Mouse (Mus musculus) megakaryocyte, adult 5-6 weeks (primary cell): Measurements from ENCODE around the gene Klre1. TPM values are rescaled to one million over a fixed set of nuclear protein-coding genes. Genes with fewer than 3 reads are reported as not detected.
A peak's percentile ranks its signal among the peaks of the same experiment; 100 is the strongest.

ENCODE experiments used
- ATAC-seq: 2 replicates; pipeline ENCODE4 v1.8.0; 2016; ENCODE audit warnings: mild to moderate bottlenecking, inconsistent platforms; ENCODE audit not compliant: poor library complexity, severe bottlenecking
- total RNA-seq, 2 experiments: library from RNA; stranded (forward) in 1 of 2; stranded (reverse) in 1 of 2; fragments of 153-499, 151-499 nt in 1 of 2; fragments of 221-1000, 200-1000 nt in 1 of 2; gene quantifications; 2 replicates each; pipeline versions ENCODE4 v1.2.3 to v1.2.4; 2015 to 2017

Klre1 gene
- total RNA-seq, 2 experiments from 2014 or later, result 3.9 to 4.1 TPM

- no peak for ATAC-seq
Observed at GRCm38 (mm10) chr6:129581896-129582295, 4.2 kb downstream of the Klre1 start.

- peak; percentile 69 for ATAC-seq
Observed at GRCm38 (mm10) chr6:129583014-129583413, 5.3 kb downstream of the Klre1 start.

GRCm38 (mm10) chr6:129591508-129591907 lies 13.8 kb downstream of the Klre1 start, which contains the start of gene Klrd1:
Gene Klrd1, plus strand, starts transcription at chr6:129591782.
- peak; percentile 94 for ATAC-seq

- ATAC-seq, result peak; percentile 72
Observed at GRCm38 (mm10) chr6:129608372-129608771, 30.7 kb downstream of the Klre1 start.

- ATAC-seq, result peak; percentile 86
Observed at GRCm38 (mm10) chr6:129623735-129624134, 46.0 kb downstream of the Klre1 start, which contains the start of gene Klrk1. Gene Klrk1, minus strand, starts transcription at chr6:129623864.

- ATAC-seq, result peak; percentile 70
Observed at GRCm38 (mm10) chr6:129631046-129631445, 53.3 kb downstream of the Klre1 start.

Other genes with a start within 250 kb of the Klre1 start
- 0.54 TPM in 1 of 2 replicates, not detected in the other for gene 4922502D21Rik, start 246.1 kb upstream of the Klre1 start, total RNA-seq (2015)
- 0.44 TPM in 1 of 2 replicates, not detected in the other for gene 4922502D21Rik, start 246.1 kb upstream of the Klre1 start, total RNA-seq (2017)
- 449 and 472 TPM in 2 replicates for gene Clec12a, start 235.2 kb upstream of the Klre1 start, total RNA-seq (2015)
- 389 and 405 TPM in 2 replicates for gene Clec12a, start 235.2 kb upstream of the Klre1 start, total RNA-seq (2017)
- not detected in 2 replicates for gene Clec12b, start 192.0 kb upstream of the Klre1 start, total RNA-seq (2015)
- not detected in 2 replicates for gene Clec12b, start 192.0 kb upstream of the Klre1 start, total RNA-seq (2017)
- gene Clec1b, start 180.6 kb upstream of the Klre1 start, total RNA-seq (2015), result 3.6 and 5.5 TPM in 2 replicates
- 3.8 and 4.5 TPM in 2 replicates for gene Clec1b, start 180.6 kb upstream of the Klre1 start, total RNA-seq (2017)
- 27.6 and 31.4 TPM in 2 replicates for gene Clec9a, start 169.0 kb upstream of the Klre1 start, total RNA-seq (2015)
- gene Clec9a, start 169.0 kb upstream of the Klre1 start, total RNA-seq (2017), result 13.4 and 14.3 TPM in 2 replicates
- gene Clec1a, start 125.9 kb upstream of the Klre1 start, total RNA-seq (2015), result 0.07 TPM in 1 of 2 replicates, not detected in the other
- 0.15 TPM in 1 of 2 replicates, not detected in the other for gene Clec1a, start 125.9 kb upstream of the Klre1 start, total RNA-seq (2017)
- 10.0 and 12.9 TPM in 2 replicates for gene Olr1, start 70.7 kb upstream of the Klre1 start, total RNA-seq (2015)
- gene Olr1, start 70.7 kb upstream of the Klre1 start, total RNA-seq (2017), result 9.6 and 13.9 TPM in 2 replicates
- not detected in 2 replicates for gene Tmem52b, start 65.3 kb upstream of the Klre1 start, total RNA-seq (2015)
- gene Tmem52b, start 65.3 kb upstream of the Klre1 start, total RNA-seq (2017), result not detected in 2 replicates
- 5.6 and 7.4 TPM in 2 replicates for gene Gabarapl1, start 44.7 kb upstream of the Klre1 start, total RNA-seq (2015)
- gene Gabarapl1, start 44.7 kb upstream of the Klre1 start, total RNA-seq (2017), result 17.6 and 20.7 TPM in 2 replicates
- gene Klrd1, start 13.9 kb downstream of the Klre1 start, total RNA-seq (2015), result 20.4 and 41.6 TPM in 2 replicates
- 14.1 and 18.1 TPM in 2 replicates for gene Klrd1, start 13.9 kb downstream of the Klre1 start, total RNA-seq (2017)
- gene Klrk1, start 46.0 kb downstream of the Klre1 start, total RNA-seq (2015), result 22.0 and 28.7 TPM in 2 replicates
- gene Klrk1, start 46.0 kb downstream of the Klre1 start, total RNA-seq (2017), result 19.9 and 34.0 TPM in 2 replicates
- gene Klrc3, start 65.4 kb downstream of the Klre1 start, total RNA-seq (2015), result 0.29 and 1.4 TPM in 2 replicates
- not detected in 2 replicates for gene Klrc3, start 65.4 kb downstream of the Klre1 start, total RNA-seq (2017)
- 2.4 and 4.2 TPM in 2 replicates for gene Klrc2, start 82.8 kb downstream of the Klre1 start, total RNA-seq (2015)
- 2.7 and 5.2 TPM in 2 replicates for gene Klrc2, start 82.8 kb downstream of the Klre1 start, total RNA-seq (2017)
- 4.3 and 7.1 TPM in 2 replicates for gene Klrc1, start 101.1 kb downstream of the Klre1 start, total RNA-seq (2015)
- 6.6 and 17.9 TPM in 2 replicates for gene Klrc1, start 101.1 kb downstream of the Klre1 start, total RNA-seq (2017)
- gene Klri1, start 139.2 kb downstream of the Klre1 start, total RNA-seq (2015), result 0.33 TPM in 1 of 2 replicates, not detected in the other
- not detected in 2 replicates for gene Klri1, start 139.2 kb downstream of the Klre1 start, total RNA-seq (2017)
- gene Klri2, start 162.6 kb downstream of the Klre1 start, total RNA-seq (2015), result 1.7 and 4.2 TPM in 2 replicates
- gene Klri2, start 162.6 kb downstream of the Klre1 start, total RNA-seq (2017), result 1.8 and 3.4 TPM in 2 replicates
- gene Gm156, start 206.4 kb downstream of the Klre1 start, total RNA-seq (2015), result not detected in 2 replicates
- not detected in 2 replicates for gene Gm156, start 206.4 kb downstream of the Klre1 start, total RNA-seq (2017)